In the genomic region with DNA sequence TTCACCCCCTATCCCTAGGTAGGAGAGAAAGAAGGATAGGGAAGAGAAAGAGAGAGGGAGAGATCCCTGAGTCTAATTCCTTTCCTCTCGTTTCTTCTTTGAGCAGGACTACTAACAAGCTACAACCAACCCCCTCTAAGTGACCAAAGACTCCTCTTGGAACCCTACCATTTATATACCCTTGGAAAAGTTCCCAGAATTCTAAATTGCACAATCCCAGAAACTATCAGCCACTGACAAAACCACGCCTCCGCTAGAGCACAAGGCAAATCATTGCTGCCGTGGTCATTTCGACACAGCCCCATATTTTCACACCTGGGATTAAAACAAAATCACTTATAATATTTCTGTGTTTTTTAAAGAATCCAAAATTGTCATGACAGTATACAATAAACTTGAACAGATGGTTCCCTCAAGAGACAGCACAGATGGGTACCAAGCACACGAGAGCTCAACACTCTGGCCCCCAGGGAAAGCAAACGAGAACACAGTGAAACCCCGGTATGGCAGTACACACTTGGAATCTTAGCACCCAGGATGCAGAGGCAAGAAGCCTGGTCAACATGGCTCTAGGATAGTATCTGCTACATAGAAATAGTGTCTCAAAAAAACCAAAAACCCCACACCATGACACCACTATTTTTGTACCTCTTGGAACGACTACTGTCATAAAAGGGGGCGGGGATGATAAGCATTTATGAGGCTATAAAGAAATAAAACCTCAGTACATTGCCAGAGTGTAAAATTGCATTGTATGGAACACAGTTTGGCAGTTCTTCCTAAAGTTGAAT, we compare ENCODE assay signal across 11 mouse cellular contexts.
DNase-seq lines count a peak whose midpoint lies in the region; ATAC-seq and TF ChIP-seq lines count a peak whose summit lies in the region.
"Had no signal": no experiment of that assay in that cellular context is flagged by ENCODE, and none has a peak within 500 bp of the region (broad histone marks: within the 10 kb centered on the region; RNA-seq: fewer than 3 reads in every experiment).

No protein-coding gene starts in this region.

- no peak overlapping the region for H3K4me2 ChIP-seq in forebrain, embryonic 16.5 days (ENCODE audit: low read length)
- H3K4me2 ChIP-seq in liver, embryonic 12.5 days, result no peak overlapping the region
- no peak overlapping the region for H3K4me2 ChIP-seq in intestine, embryonic 14.5 days (ENCODE audit: low read length)
- H3K4me2 ChIP-seq in hindbrain, embryonic 13.5 days, result no peak overlapping the region
- H3K4me2 ChIP-seq: neural tube, embryonic 13.5 days had no signal

- no peaks in the 10 kb centered on the region for H3K9me3 ChIP-seq in forebrain, embryonic 16.5 days (ENCODE audit: control insufficient read depth, low read length)
- no peaks in the 10 kb centered on the region for H3K9me3 ChIP-seq in forebrain, embryonic 10.5 days
- H3K9me3 ChIP-seq in liver, embryonic 12.5 days (replicated peaks), result no peaks in the 10 kb centered on the region
- H3K9me3 ChIP-seq in intestine, embryonic 14.5 days (ENCODE audit: control insufficient read depth, low read length), result no peaks in the 10 kb centered on the region
- no peaks in the 10 kb centered on the region for H3K9me3 ChIP-seq in hindbrain, embryonic 13.5 days
- H3K9me3 ChIP-seq: neural tube, embryonic 13.5 days had no signal

- peaks cover 5% of the 10 kb centered on the region for H3K4me1 ChIP-seq in forebrain, embryonic 16.5 days (replicated peaks; ENCODE audit: control insufficient read depth, insufficient read depth, low read length)
- no peaks in the 10 kb centered on the region for H3K4me1 ChIP-seq in forebrain, embryonic 10.5 days
- no peaks in the 10 kb centered on the region; the same call in 1 of the 2 replicates for H3K4me1 ChIP-seq in liver, adult 2 months (ENCODE audit: control insufficient read depth, insufficient read depth, low read length)
- H3K4me1 ChIP-seq in liver, embryonic 12.5 days, result peaks cover 17% of the 10 kb centered on the region
- peaks cover 4% of the 10 kb centered on the region; the same call in 1 of the 2 replicates for H3K4me1 ChIP-seq in intestine, embryonic 14.5 days (replicated peaks; ENCODE audit: control insufficient read depth, insufficient read depth, low read length)
- no peaks in the 10 kb centered on the region for H3K4me1 ChIP-seq in hindbrain, embryonic 13.5 days (replicated peaks)
- H3K4me1 ChIP-seq: neural tube, embryonic 13.5 days had no signal

- H3K79me2 ChIP-seq in liver, adult 2 months (ENCODE audit: control insufficient read depth, insufficient read depth, low read length), result no peaks in the 10 kb centered on the region

- no peak for TF ChIP-seq CTCF in liver, adult 2 months (IDR thresholded peaks at IDR 0.05; ENCODE audit: low read depth, low read length)

- no peak for DNase-seq in forebrain, embryonic 10.5 days (ENCODE audit: extremely low spot score, low spot score)
- peak; percentile 78 for DNase-seq in liver, adult 2 months (ENCODE audit: extremely low read depth, low read depth, low spot score)
- no peak for DNase-seq in intestine, embryonic 14.5 days (ENCODE audit: low spot score)
- DNase-seq in lung, postnatal 25 days (ENCODE audit: low spot score), result peak; percentile 44
- no peak for DNase-seq in kidney, adult 9 months

- peak; percentile 75 for ATAC-seq in forebrain, embryonic 16.5 days
- ATAC-seq in liver, embryonic 12.5 days, result no peak
- ATAC-seq in intestine, embryonic 14.5 days (replicated peaks; ENCODE audit: low FRiP score, low TSS enrichment, low read depth), result peak; percentile 42; the same call in 1 of the 2 replicates
- no peak for ATAC-seq in hindbrain, embryonic 13.5 days (ENCODE audit: low FRiP score)
- ATAC-seq: CD4-positive, CD25-positive, alpha-beta regulatory T cell, adult 4 months; inflammation-experienced regulatory T-cells, adult 6 months had no signal

- H3K4me3 ChIP-seq in forebrain, embryonic 16.5 days (replicated peaks; ENCODE audit: low read length), result no peak overlapping the region
- H3K4me3 ChIP-seq in forebrain, embryonic 10.5 days, result no peak overlapping the region
- H3K4me3 ChIP-seq in liver, adult 2 months (ENCODE audit: insufficient read depth, low read depth, low read length), result no peak overlapping the region
- H3K4me3 ChIP-seq in liver, embryonic 12.5 days, result no peak overlapping the region
- H3K4me3 ChIP-seq in intestine, embryonic 14.5 days (ENCODE audit: low read depth, low read length), result no peak overlapping the region
- no peak overlapping the region for H3K4me3 ChIP-seq in hindbrain, embryonic 13.5 days
- H3K4me3 ChIP-seq: neural tube, embryonic 13.5 days had no signal

- WGBS in forebrain, embryonic 16.5 days, result 65% methylated on average over 10 of the region's 10 CpGs
- WGBS in forebrain, embryonic 10.5 days, result 91% methylated on average over 10 of the region's 10 CpGs
- 38% methylated on average over 10 of the region's 10 CpGs for WGBS in liver, adult 2 months
- 69% methylated on average over 10 of the region's 10 CpGs for WGBS in liver, embryonic 12.5 days (ENCODE audit: insufficient replicate concordance)
- 63% methylated on average over 10 of the region's 10 CpGs for WGBS in intestine, embryonic 14.5 days
- 82% methylated on average over 10 of the region's 10 CpGs for WGBS in hindbrain, embryonic 13.5 days

- no peak for TF ChIP-seq POLR2A in liver, adult 2 months (IDR thresholded peaks at IDR 0.05; ENCODE audit: extremely low read depth, insufficient read depth, low read length)

- H3K9ac ChIP-seq in forebrain, embryonic 16.5 days (replicated peaks; ENCODE audit: low read depth, low read length), result no peak overlapping the region
- H3K9ac ChIP-seq in liver, adult 2 months (ENCODE audit: low read depth, low read length), result no peak overlapping the region
- H3K9ac ChIP-seq in liver, embryonic 12.5 days, result no peak overlapping the region
- H3K9ac ChIP-seq in intestine, embryonic 14.5 days (ENCODE audit: low read length), result no peak overlapping the region
- no peak overlapping the region for H3K9ac ChIP-seq in hindbrain, embryonic 13.5 days
- H3K9ac ChIP-seq: neural tube, embryonic 13.5 days had no signal

- no peak overlapping the region; the same call in 1 of the 2 replicates for H3K27ac ChIP-seq in forebrain, embryonic 16.5 days (ENCODE audit: low read length)
- no peak overlapping the region for H3K27ac ChIP-seq in forebrain, embryonic 10.5 days
- H3K27ac ChIP-seq in liver, adult 2 months (replicated peaks; ENCODE audit: insufficient read depth, low read depth, low read length), result no peak overlapping the region
- H3K27ac ChIP-seq in liver, embryonic 12.5 days, result no peak overlapping the region
- no peak overlapping the region for H3K27ac ChIP-seq in intestine, embryonic 14.5 days (ENCODE audit: low read depth)
- H3K27ac ChIP-seq in hindbrain, embryonic 13.5 days, result no peak overlapping the region
- H3K27ac ChIP-seq: neural tube, embryonic 13.5 days had no signal

- H3K27me3 ChIP-seq in forebrain, embryonic 16.5 days (replicated peaks; ENCODE audit: control insufficient read depth, insufficient read depth, low read length), result no peaks in the 10 kb centered on the region
- no peaks in the 10 kb centered on the region for H3K27me3 ChIP-seq in forebrain, embryonic 10.5 days (ENCODE audit: poor library complexity, severe bottlenecking)
- H3K27me3 ChIP-seq in liver, adult 2 months (ENCODE audit: control insufficient read depth, insufficient read depth, low read length), result no peaks in the 10 kb centered on the region
- no peaks in the 10 kb centered on the region for H3K27me3 ChIP-seq in liver, embryonic 12.5 days (replicated peaks)
- H3K27me3 ChIP-seq in intestine, embryonic 14.5 days (replicated peaks; ENCODE audit: control insufficient read depth, insufficient read depth, low read length), result no peaks in the 10 kb centered on the region
- no peaks in the 10 kb centered on the region for H3K27me3 ChIP-seq in hindbrain, embryonic 13.5 days
- H3K27me3 ChIP-seq: neural tube, embryonic 13.5 days had no signal

- H3K36me3 ChIP-seq in forebrain, embryonic 16.5 days (ENCODE audit: control insufficient read depth, insufficient read depth), result no peaks in the 10 kb centered on the region
- H3K36me3 ChIP-seq in forebrain, embryonic 10.5 days (replicated peaks), result no peaks in the 10 kb centered on the region
- no peaks in the 10 kb centered on the region for H3K36me3 ChIP-seq in liver, adult 2 months (ENCODE audit: control insufficient read depth, insufficient read depth, low read length)
- H3K36me3 ChIP-seq in liver, embryonic 12.5 days, result no peaks in the 10 kb centered on the region
- H3K36me3 ChIP-seq in intestine, embryonic 14.5 days (ENCODE audit: control insufficient read depth, insufficient read depth, low read length), result no peaks in the 10 kb centered on the region
- H3K36me3 ChIP-seq in hindbrain, embryonic 13.5 days, result no peaks in the 10 kb centered on the region
- H3K36me3 ChIP-seq: neural tube, embryonic 13.5 days had no signal

Comparison
In these comparisons a context has a peak if more than half of its experiments do, and no peak if none do; other contexts are left out.
1. ATAC-seq: peak in forebrain, embryonic 16.5 days (single experiment) and intestine, embryonic 14.5 days (single experiment); none in liver, embryonic 12.5 days (single experiment) and hindbrain, embryonic 13.5 days (single experiment).
2. DNase-seq: peak in liver, adult 2 months (single experiment) and lung, postnatal 25 days (single experiment); none in forebrain, embryonic 10.5 days (single experiment), intestine, embryonic 14.5 days (single experiment) and kidney, adult 9 months (single experiment).